Mouse (Mus musculus) testis, adult 2 months (tissue): ENCODE measurements around the gene Ess2. TPM values are rescaled to one million over a fixed set of nuclear protein-coding genes. Genes with fewer than 3 reads are reported as not detected.

ENCODE experiments used
- H3K27ac ChIP-seq: fragments of 200-500 bp; 2 replicates; pipeline ENCODE4 v1.5.1; 2012; ENCODE audit warnings: low read depth, low read length; ENCODE audit not compliant: control insufficient read depth, insufficient read depth
- H3K27me3 ChIP-seq: fragments of 200-500 bp; 2 replicates; pipeline ENCODE4 v1.6.1; 2012; ENCODE audit warnings: mild to moderate bottlenecking, low read length, moderate library complexity; ENCODE audit not compliant: control insufficient read depth, insufficient read depth
- H3K36me3 ChIP-seq: fragments of 200-500 bp; 2 replicates; pipeline ENCODE4 v1.6.1; 2012; ENCODE audit warnings: mild to moderate bottlenecking, low read length; ENCODE audit not compliant: control insufficient read depth, insufficient read depth
- H3K4me1 ChIP-seq: fragments of 200-500 bp; 2 replicates; pipeline ENCODE4 v1.6.1; 2012; ENCODE audit warnings: low read length; ENCODE audit not compliant: control insufficient read depth, insufficient read depth
- H3K4me3 ChIP-seq: fragments of 200-500 bp; 2 replicates; pipeline ENCODE4 v1.5.1; 2012; ENCODE audit warnings: low read depth, mild to moderate bottlenecking, low read length, moderate library complexity, mixed read lengths; ENCODE audit not compliant: control insufficient read depth
- CTCF ChIP-seq: fragments of 200-500 bp; IDR thresholded peaks from 2 replicates; pipeline ENCODE4 v1.5.1; 2012; ENCODE audit warnings: low read depth, mild to moderate bottlenecking, inconsistent platforms, low read length, moderate library complexity; ENCODE audit not compliant: control insufficient read depth, insufficient read depth, insufficient replicate concordance
- POLR2A ChIP-seq: fragments of 200-500 bp; IDR thresholded peaks from 2 replicates; pipeline ENCODE4 v1.6.1; 2012; ENCODE audit warnings: low read depth, mild to moderate bottlenecking, inconsistent platforms, low read length, moderate library complexity; ENCODE audit not compliant: control insufficient read depth
- polyA plus RNA-seq: library from polyadenylated mRNA; depleted of rRNA; stranded (reverse); fragments of >200 nt; gene quantifications from 2 replicates; pipeline ENCODE4 v1.2.3, GENCODE M21; 2012; rRNA removed

Ess2 gene
- polyA plus RNA-seq, 1 experiment, result 28.3 TPM

DNA sequence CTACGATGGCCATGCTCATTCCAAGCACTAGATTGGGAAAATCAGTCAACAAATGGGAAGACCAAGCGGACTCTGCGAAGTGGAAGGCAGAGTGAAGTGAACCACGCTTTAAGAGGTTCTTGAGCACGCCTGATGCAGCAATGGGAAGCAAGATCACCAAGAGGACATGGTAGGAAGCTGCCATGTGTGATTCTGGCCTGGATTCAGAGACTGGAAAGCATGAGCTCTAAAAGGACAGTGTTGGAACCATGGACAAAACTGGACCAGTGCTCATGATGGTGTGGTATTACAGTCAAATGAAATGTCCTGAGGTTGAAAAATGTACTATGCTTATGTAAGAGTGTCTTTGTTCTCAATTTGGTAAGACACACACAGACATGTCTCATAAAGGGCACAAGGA, 59.8 kb downstream of the Ess2 start:
- Histone ChIP-seq H3K36me3 (peaks cover 2% of the 10 kb centered on the region; the same call in 1 of the 2 replicates), H3K27me3 (no peaks in the 10 kb centered on the region), H3K27ac (no peak overlapping the region), H3K4me1 (no peaks in the 10 kb centered on the region), H3K4me3 (no peak overlapping the region)
- TF ChIP-seq CTCF (no peak), POLR2A (no peak)

Other genes with a start within 250 kb of the Ess2 start
- 86.1 and 95.2 TPM in 2 replicates for gene Med15, start 178.5 kb downstream of the Ess2 start, polyA plus RNA-seq
- gene Klhl22, start 151.7 kb downstream of the Ess2 start, polyA plus RNA-seq, result 9.1 and 9.4 TPM in 2 replicates
- gene Scarf2, start 114.1 kb downstream of the Ess2 start, polyA plus RNA-seq, result 4.1 and 5.6 TPM in 2 replicates
- gene B830017H08Rik, start 78.2 kb downstream of the Ess2 start, polyA plus RNA-seq, result 4.5 and 5.6 TPM in 2 replicates
- gene Car15, start 73.0 kb downstream of the Ess2 start, polyA plus RNA-seq, result 13.9 and 17.9 TPM in 2 replicates
- 3.1 and 3.2 TPM in 2 replicates for gene Gm20518, start 19.7 kb downstream of the Ess2 start, polyA plus RNA-seq
- 175 and 177 TPM in 2 replicates for gene Tssk1, start 17.1 kb downstream of the Ess2 start, polyA plus RNA-seq
- 259 and 263 TPM in 2 replicates for gene Dgcr2, start 12.8 kb downstream of the Ess2 start, polyA plus RNA-seq
- gene Tssk2, start 12.7 kb downstream of the Ess2 start, polyA plus RNA-seq, result 845 and 898 TPM in 2 replicates
- 7.7 and 8.9 TPM in 2 replicates for gene Gsc2, start 3.7 kb upstream of the Ess2 start, polyA plus RNA-seq
- 45.4 and 52.8 TPM in 2 replicates for gene Slc25a1, start 16.9 kb upstream of the Ess2 start, polyA plus RNA-seq
- not detected in 2 replicates for gene Vpreb2, start 69.1 kb upstream of the Ess2 start, polyA plus RNA-seq
- 315 and 372 TPM in 2 replicates for gene Dgcr6, start 141.5 kb upstream of the Ess2 start, polyA plus RNA-seq
- 4.4 and 5.1 TPM in 2 replicates for gene Prodh, start 178.9 kb upstream of the Ess2 start, polyA plus RNA-seq
- 0.11 and 0.18 TPM in 2 replicates for gene Rtn4r, start 216.3 kb upstream of the Ess2 start, polyA plus RNA-seq